Mouse (Mus musculus): Measurements from ENCODE around the gene Chaf1a.

- no peak for TF ChIP-seq CTCF (IDR thresholded peaks at IDR 0.05; ENCODE audit: low read depth, low read length)
- peak; percentile 46 for TF ChIP-seq POLR2A (IDR thresholded peaks at IDR 0.05; ENCODE audit: insufficient read depth, low read length)
Measured at GRCm38 (mm10) chr17:56080781-56081585, 40.7 kb downstream of the Chaf1a start.
